Mouse (Mus musculus): ENCODE data around the gene Thbs1.
A peak's percentile ranks its signal among the peaks of the same experiment; 100 is the strongest.

Gene Thbs1

DNA sequence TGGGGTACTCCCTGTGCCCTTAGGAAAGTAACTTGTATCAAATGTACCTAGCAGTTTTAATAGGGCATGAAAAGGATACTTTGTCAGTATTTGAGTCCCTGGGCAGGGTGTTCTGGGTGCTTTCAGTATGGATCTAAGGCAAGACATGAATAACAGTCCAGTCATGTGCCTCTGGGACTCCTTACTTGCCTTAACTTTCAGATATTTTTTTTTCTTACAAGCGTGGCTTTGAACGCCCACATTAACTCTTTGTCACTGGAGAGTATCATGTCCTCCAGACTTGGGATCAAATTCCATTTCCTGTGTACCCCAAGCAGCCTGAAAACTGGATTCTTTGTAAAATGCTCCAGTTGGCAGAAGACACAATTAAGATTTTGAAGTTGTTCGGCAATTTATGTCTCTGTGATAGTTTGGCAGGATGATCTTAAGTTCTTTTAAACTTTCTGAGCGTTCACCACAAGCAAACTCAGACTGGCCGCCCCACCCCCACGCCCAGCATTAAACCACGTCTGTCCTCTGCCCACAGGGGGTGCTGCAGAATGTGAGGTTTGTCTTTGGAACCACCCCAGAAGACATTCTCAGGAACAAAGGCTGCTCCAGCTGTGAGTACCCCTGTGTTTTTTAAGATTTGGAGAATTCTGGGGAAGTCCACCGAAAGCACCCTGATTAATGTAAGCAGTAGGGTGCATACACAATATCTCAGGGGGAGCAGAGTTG lies 2.3 kb downstream of the Thbs1 start:
- no peak for DNase-seq (ENCODE audit: low read depth, low spot score)

- no peak for DNase-seq (ENCODE audit: low read depth, low spot score)
Measured at GRCm38 (mm10) chr2:118114671-118115070, 3.0 kb downstream of the Thbs1 start.

DNA sequence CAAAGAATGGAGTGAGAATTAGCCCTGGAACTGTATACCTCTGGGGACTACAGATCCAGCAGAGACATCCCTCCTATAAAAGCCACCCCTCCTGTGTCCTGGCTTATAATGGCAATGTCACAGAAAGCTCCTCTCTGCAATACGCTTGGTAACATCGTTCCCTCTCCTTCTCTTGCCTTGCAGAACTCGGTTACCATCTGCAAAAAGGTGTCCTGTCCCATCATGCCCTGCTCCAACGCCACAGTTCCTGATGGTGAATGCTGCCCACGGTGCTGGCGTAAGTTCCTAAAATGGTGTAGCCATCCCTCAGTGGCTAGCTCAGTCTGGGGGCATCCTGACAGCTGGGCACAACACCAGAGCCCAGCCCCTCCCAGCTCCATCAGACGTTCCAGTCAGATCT lies 4.0 kb downstream of the Thbs1 start:
- no peak for DNase-seq (ENCODE audit: low read depth, low spot score)

- DNase-seq (ENCODE audit: low read depth, low spot score) = peak; percentile 35
Measured at GRCm38 (mm10) chr2:118116180-118116579, 4.5 kb downstream of the Thbs1 start.

DNA sequence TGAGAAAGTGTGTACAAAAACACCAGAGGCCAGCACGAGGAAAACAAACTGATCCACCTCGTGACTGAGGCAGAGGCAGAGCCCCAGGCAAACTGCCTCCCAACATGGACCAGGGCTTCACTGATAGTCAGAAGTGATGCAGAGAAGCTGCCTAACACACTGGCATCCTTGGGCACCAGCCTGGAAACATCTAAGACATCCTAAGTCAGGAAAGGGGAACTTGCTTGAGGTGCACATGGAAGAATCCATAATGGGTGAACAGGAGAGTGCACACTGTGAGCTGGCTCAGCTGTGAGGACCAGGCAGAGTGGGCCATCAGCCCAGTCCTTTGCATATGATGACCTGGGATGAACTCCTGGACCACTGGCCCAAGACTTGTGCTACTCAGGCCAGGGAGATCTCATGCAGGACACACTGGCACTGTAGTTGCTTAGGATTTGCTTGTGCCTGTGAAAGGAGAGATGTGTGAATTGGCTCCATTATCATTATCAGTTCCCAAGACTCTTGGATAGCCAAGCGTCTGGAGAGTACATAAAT lies 5.1 kb downstream of the Thbs1 start:
- DNase-seq (ENCODE audit: low read depth, low spot score) = no peak

DNA sequence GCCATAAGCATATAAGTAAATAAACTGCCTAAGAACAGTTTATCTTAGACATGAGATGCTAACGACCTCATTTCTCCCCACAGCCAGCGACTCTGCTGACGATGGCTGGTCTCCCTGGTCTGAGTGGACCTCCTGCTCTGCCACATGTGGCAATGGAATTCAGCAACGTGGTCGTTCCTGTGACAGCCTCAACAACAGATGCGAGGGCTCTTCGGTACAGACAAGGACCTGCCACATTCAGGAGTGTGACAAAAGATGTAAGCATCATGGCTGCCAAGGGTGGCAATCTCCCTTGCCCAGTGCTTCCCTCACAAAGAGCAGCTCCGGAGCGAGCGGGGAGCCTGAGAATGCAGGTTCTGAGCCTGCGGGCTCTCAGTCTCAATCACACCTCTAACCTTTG lies 5.7 kb downstream of the Thbs1 start:
- no peak for DNase-seq (ENCODE audit: low read depth, low spot score)

GRCm38 (mm10) chr2:118118045-118118444 lies 6.4 kb downstream of the Thbs1 start:
- DNase-seq (ENCODE audit: low read depth, low spot score) = no peak

DNA sequence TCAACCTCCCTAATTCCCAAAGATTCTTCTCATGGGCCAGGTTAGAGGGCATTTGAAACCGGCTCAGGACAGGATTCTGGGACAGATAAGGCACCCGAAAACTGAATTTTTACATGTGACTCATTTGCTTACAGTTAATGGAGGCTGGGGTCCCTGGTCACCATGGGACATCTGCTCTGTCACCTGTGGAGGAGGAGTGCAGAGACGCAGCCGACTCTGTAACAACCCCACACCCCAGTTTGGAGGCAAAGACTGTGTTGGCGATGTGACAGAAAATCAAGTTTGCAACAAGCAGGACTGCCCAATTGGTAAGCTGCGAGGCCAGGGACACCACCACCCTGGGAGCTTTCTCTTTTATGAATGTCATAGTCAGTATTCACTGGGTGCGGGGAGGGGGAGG lies 6.8 kb downstream of the Thbs1 start:
- DNase-seq (ENCODE audit: low read depth, low spot score) = no peak

- DNase-seq (ENCODE audit: low read depth, low spot score) = no peak
Measured at GRCm38 (mm10) chr2:118119684-118120083, 8.0 kb downstream of the Thbs1 start.

DNA sequence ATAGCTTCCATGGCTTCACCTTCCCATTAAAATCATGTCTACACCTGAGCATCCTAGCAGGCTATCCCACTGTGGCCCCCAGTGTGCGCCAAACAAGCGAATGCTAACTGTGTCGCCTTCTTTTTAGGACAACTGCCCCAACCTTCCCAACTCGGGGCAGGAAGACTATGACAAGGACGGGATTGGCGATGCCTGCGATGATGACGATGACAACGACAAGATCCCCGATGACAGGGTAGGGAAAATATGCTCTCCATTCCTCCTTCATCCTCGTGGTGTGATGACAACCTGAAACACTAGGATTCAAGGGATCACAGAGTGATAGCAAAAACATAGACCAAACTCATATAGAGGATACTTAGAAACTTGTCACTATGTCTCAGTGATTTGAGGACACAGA lies 8.4 kb downstream of the Thbs1 start:
- DNase-seq (ENCODE audit: low read depth, low spot score) = no peak

- no peak for DNase-seq (ENCODE audit: low read depth, low spot score)
Measured at GRCm38 (mm10) chr2:118120751-118121150, 9.1 kb downstream of the Thbs1 start.

DNA sequence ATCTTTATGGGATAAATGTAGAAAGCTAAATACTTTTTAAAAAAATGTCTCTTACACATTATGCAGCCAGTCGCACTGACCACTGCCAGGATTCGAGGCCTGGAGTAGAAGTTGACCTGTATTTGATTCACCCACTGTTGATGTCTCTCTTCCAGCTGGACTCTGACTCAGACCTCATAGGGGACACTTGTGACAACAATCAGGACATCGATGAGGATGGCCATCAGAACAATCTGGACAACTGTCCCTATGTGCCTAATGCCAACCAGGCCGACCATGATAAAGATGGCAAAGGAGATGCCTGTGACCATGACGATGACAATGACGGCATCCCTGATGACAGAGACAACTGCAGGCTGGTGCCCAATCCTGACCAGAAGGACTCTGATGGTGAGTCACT lies 10.6 kb downstream of the Thbs1 start:
- DNase-seq (ENCODE audit: low read depth, low spot score) = no peak

GRCm38 (mm10) chr2:118123743-118124142 lies 12.1 kb downstream of the Thbs1 start:
- no peak for DNase-seq (ENCODE audit: low read depth, low spot score)

DNA sequence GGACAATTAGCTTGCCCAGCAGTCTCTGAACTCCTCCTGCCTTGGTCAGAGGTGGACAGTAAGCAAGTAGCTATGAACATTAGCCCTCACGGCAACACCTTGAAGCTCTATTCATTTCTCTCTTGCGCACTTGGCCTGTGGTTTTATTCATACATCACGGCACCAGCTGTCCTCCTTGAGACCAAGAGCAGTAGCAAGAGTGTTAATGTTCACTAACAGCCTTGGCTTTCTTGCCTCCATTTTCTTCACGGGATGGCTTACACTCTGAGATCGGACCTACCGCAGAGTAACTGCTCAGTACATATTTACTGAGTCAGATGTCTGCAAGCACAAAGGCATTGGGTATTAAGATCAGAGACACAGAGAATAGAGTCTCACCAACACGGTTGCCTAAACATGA lies 12.8 kb downstream of the Thbs1 start:
- DNase-seq (ENCODE audit: low read depth, low spot score) = no peak

DNA sequence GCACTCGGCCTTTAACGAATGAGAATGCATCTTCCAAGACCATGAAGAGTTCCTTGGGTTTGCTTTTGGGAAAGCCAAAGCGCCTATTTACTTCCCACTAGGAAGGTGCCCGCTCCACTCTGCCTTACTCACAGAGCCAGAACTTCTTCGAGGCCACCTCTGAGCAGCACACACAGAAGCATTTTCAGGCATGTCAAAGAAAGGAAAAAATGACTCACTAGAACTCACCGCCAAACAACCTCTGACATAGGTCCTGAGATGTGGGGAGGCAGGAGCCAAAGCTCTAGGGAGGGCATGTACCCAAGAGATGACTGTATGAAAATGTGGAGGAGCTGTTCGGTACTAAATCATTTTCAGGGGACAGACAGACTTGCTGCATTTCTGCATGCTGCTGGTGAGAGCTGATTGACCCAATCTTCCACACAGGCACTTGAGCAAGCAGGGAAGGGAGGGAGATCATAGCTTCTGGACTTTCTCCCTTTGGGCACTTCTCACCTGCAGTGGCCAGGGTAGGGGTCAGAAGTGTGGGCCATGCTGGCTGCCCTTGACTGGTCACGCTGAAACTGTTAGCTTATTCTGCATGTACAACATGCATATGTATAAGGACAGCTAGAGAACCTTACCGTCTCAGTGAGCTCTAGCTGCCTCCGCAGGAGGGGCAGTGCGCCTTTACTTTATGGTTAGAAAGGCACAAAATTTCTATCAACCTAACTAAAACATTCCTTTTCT lies 13.7 kb downstream of the Thbs1 start:
- DNase-seq (ENCODE audit: low read depth, low spot score) = no peak

- DNase-seq (ENCODE audit: low read depth, low spot score) = no peak
Measured at GRCm38 (mm10) chr2:118125943-118126470, 14.3 kb downstream of the Thbs1 start.

DNA sequence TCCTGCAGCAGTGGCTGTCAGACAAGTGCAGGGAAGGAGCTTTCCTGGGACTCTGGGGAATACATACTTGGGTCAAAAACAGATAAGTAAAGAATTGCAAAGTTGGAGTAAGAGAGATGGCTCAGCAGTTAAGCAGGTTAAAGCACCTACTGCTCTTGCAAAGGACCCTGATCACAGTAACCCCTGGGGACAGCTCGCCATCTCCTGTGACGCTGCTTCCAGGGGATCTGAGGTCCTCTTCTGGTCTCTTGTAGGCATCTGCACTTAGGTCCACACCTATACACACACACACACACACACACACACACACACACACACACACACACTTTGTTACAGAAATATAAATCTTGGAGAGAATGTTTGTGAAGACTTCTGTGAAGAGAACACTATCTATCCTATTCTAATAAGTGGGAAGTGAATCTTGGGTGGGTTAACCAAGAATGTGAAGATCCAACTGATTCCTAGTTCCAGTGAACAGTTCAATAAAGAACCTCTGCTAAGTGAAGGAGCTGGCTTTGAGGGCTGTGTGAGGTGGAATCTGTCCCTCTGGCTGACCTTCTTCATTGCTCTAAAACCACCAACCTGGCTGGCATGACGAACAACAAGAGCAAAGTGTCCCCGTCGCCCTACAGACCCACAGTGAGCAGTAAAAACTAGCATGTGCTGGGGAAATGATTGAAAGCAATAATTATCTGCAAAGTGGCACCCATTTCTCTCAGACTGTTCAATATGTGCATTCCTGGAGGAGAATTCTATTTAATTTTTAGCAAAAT lies 16.0 kb downstream of the Thbs1 start:
- DNase-seq (ENCODE audit: low read depth, low spot score) = no peak

DNA sequence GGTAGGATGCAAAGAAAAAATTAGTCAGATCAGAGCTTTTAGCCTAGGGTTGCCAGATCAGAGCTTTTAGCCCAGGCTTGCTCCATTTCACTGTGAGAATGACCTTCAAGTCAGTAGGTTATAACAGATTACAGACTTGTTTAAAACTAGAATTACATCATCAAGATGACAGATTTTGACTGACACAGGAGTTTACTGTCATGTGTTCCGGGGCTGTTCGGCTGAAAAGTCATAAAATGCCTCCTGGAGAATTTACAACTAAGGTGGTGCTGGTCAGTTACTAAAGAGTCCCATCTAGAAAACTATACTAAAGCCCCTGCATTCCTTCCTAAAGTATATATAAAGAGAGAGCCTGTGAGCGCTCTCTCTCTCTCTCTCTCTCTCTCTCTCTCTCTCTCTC lies 16.6 kb downstream of the Thbs1 start:
- DNase-seq (ENCODE audit: low read depth, low spot score) = no peak

GRCm38 (mm10) chr2:118137071-118137470 lies 25.4 kb downstream of the Thbs1 start:
- no peak for DNase-seq (ENCODE audit: low read depth, low spot score)

GRCm38 (mm10) chr2:118137776-118138175 lies 26.1 kb downstream of the Thbs1 start:
- DNase-seq (ENCODE audit: low read depth, low spot score) = no peak

DNA sequence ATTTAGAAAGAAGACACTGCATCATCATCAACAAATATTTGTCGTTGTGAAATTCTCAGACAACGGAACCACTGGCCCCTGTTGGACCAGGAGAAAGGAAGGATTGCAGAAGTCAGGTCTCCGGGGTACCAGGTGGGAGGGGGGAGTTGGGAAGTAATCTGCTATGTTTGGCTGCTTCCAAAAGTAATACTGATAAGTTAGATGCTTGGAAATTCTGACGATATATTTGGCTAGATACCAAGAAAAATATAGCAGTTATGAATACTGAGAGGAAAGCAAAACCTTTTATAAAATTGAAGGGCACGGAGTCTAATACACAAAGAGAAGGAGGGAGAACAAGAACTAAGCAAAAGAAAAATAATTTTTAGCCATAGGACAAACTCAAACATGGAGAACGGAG lies 27.6 kb downstream of the Thbs1 start:
- no peak for DNase-seq (ENCODE audit: low read depth, low spot score)

GRCm38 (mm10) chr2:118141651-118142050 lies 30.0 kb downstream of the Thbs1 start:
- DNase-seq (ENCODE audit: low read depth, low spot score) = no peak

Measured in forelimb bud, embryonic 11.5 days (tissue).